Mouse (Mus musculus) MEL (cell line): ENCODE measurements around the gene Hba-a2.

Experiments
- CHD2 ChIP-seq: IDR thresholded peaks from 2 replicates; pipeline ENCODE4 v1.6.1; 2011; ENCODE audit warnings: low read length, improper control_type of control experiment
- CTCF ChIP-seq, 3 experiments: IDR thresholded peaks in 2 of 3; conservative IDR thresholded peaks in 1 of 3; 2 replicates each; pipeline ENCODE4 v1.5.1; 2011 to 2012; ENCODE audit warnings: low read length in 3 of 3, low read depth in 2 of 3, mild to moderate bottlenecking in 2 of 3, improper control_type of control experiment in 1 of 3, inconsistent platforms in 1 of 3, mixed read lengths in 1 of 3, moderate library complexity in 1 of 3; ENCODE audit not compliant: control insufficient read depth in 1 of 3, insufficient read depth in 1 of 3, poor library complexity in 1 of 3, severe bottlenecking in 1 of 3
- EP300 ChIP-seq, 2 experiments: IDR thresholded peaks; 2 replicates each; pipeline ENCODE4 v1.6.1; 2011; ENCODE audit warnings: improper control_type of control experiment in 2 of 2, low read length in 2 of 2, low read depth in 1 of 2, mild to moderate bottlenecking in 1 of 2
- MAFK ChIP-seq: IDR thresholded peaks from 2 replicates; pipeline ENCODE4 v1.6.1; 2011; ENCODE audit warnings: low read depth, mild to moderate bottlenecking, low read length, improper control_type of control experiment, borderline replicate concordance
- MAX ChIP-seq: IDR thresholded peaks from 2 replicates; pipeline ENCODE4 v1.6.1; 2011; ENCODE audit warnings: low read length, improper control_type of control experiment
- MAZ ChIP-seq: IDR thresholded peaks from 2 replicates; pipeline ENCODE4 v1.6.1; 2012; ENCODE audit warnings: low read depth, mild to moderate bottlenecking, inconsistent platforms, low read length, improper control_type of control experiment
- MEF2A ChIP-seq: IDR thresholded peaks from 2 replicates; pipeline ENCODE4 v1.6.1; 2014; ENCODE audit warnings: low read depth, mild to moderate bottlenecking, inconsistent platforms, low read length, improper control_type of control experiment; ENCODE audit not compliant: poor library complexity, insufficient replicate concordance, severe bottlenecking; ENCODE audit errors: extremely low read depth
- POLR2A ChIP-seq, 2 experiments: IDR thresholded peaks; 2 replicates each; pipeline ENCODE4 v1.6.1; 2011 to 2012; ENCODE audit warnings: low read length in 2 of 2, mild to moderate bottlenecking in 2 of 2, control low read depth in 1 of 2, improper control_type of control experiment in 1 of 2, low read depth in 1 of 2, moderate library complexity in 1 of 2; ENCODE audit not compliant: control insufficient read depth in 1 of 2, insufficient read depth in 1 of 2, poor library complexity in 1 of 2
- POLR2AphosphoS5 ChIP-seq: IDR thresholded peaks from 2 replicates; pipeline ENCODE4 v1.6.1; 2012; ENCODE audit warnings: low read depth, borderline replicate concordance, mild to moderate bottlenecking, inconsistent platforms, low read length, moderate library complexity, mixed read lengths
- RAD21 ChIP-seq: IDR thresholded peaks from 2 replicates; pipeline ENCODE4 v1.6.1; 2011; ENCODE audit warnings: mild to moderate bottlenecking, low read depth, low read length, improper control_type of control experiment
- UBTF ChIP-seq: IDR thresholded peaks from 2 replicates; pipeline ENCODE4 v1.6.1; 2012; ENCODE audit warnings: low read depth, mild to moderate bottlenecking, inconsistent platforms, low read length, improper control_type of control experiment, moderate library complexity, borderline replicate concordance; ENCODE audit not compliant: insufficient read depth
- USF1 ChIP-seq: IDR thresholded peaks from 2 replicates; pipeline ENCODE4 v1.6.1; 2014; ENCODE audit warnings: low read depth, mild to moderate bottlenecking, inconsistent platforms, low read length, improper control_type of control experiment, moderate library complexity

DNA sequence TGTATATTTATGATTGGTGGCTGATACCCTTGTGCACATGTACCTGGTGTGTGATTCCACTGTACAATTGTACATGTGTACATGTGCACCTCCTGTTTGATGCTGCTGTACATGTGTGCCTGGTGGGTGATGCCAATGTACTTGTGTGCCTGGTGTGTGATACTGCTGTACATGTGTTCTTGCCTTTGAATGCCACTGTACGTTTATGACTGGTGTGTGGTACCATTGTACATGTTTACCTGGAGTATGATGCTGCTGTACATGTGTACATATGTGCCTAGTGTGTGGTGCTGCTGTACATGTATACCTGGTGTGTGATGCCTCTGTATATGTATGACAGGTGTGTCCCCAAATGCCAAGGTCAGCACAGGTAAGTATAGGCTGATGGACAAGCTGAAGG is 5.2 kb downstream of the Hba-a2 start:
- TF ChIP-seq POLR2A (IDR thresholded peaks at IDR 0.05; ENCODE audit: control insufficient read depth in 1 of 2, insufficient read depth in 1 of 2, low read depth in 1 of 2, low read length in 2 of 2, poor library complexity in 1 of 2) = no peak
- TF ChIP-seq CTCF (IDR thresholded peaks at IDR 0.05 in 2 of 3, conservative IDR thresholded peaks at IDR 0.05 in 1 of 3; ENCODE audit: control insufficient read depth in 1 of 3, insufficient read depth in 1 of 3, low read depth in 2 of 3, low read length in 3 of 3, poor library complexity in 1 of 3, severe bottlenecking in 1 of 3) = no peak
- no peak for TF ChIP-seq MAX
- TF ChIP-seq POLR2AphosphoS5 = peak; percentile 95; the same call in 1 of the 2 replicates
- no peak for TF ChIP-seq UBTF
- no peak for TF ChIP-seq RAD21
- no peak for TF ChIP-seq USF1
- TF ChIP-seq MAFK = no peak
- TF ChIP-seq MAZ = no peak
- no peak for TF ChIP-seq EP300 (IDR thresholded peaks at IDR 0.05; ENCODE audit: low read depth in 1 of 2, low read length in 2 of 2)
- no peak for TF ChIP-seq MEF2A
- TF ChIP-seq CHD2 = no peak
